Mouse (Mus musculus) lung, postnatal 10 days (tissue): Measurements from ENCODE around the gene Rpl10a.
"Not testable (repeated sequence)": the region's sequence is repeated elsewhere in the genome, so short reads cannot be mapped to it uniquely, and the experiment has no call there.

Experiments used
- DNase-seq: peaks from one replicate; pipeline ENCODE4 v3.0.0; 2021

Gene Rpl10a

DNA sequence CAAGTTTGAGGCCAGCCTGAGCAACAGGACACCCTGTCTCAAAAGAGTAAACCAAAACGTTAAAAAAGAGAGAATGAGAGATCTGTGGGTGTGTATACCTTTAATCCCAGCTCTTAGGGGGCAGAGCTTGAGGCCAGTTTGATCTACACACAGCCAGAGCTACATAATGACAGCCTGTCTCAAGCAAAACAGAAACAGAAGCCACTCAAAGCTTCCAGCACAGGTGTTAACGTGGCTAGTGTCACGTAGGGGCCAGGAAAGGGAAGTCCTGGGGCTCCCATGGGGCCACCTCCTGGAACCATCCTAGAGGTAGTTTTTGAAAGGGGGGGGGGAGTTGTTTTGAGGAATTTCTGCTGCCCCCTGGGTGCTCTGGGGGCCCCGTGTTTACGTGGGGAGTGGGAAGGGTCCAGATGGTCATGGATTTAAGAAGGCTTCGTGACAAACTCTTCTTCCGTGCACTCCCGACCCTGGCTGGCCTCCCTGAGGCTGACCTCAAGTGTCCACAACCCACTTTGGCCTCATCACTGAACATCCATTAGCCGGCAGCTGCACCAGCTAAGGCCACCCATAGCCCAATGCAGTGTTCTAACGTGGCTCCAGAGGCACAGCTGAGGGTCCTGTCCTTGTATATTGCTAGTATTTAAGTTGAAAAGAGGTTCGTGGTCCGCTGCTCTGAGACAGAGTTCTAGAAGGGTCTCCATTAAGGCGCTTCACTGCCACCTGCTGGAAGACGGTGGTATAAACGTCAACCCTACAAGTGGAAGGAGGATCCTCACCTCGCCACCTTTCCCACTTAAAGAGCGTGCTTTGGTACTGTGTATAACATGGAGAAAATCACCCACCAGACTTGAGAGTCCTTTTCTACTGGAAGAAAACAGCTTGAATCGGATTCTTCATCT, 19.7 kb upstream of the Rpl10a start:
- DNase-seq: peak; percentile 93

DNA sequence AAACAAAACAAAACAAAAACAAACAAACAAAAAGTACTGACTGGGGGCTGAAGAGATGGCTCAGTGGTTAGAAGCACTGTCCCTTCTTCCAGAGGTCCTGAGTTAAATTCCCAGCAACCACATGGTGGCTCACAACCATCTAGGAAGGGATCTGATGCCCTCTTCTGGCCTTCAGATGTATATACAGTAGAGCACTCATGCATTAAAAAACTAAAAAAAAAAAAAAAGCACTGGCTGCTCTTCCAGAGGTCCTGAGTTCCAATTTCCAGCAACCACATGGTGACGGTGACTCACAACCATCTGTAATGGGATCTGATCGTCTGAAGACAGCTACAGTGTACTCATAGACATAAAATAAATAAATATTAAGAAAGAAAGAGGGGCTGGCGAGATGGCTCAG, 17.4 kb upstream of the Rpl10a start:
- no peak for DNase-seq

DNA sequence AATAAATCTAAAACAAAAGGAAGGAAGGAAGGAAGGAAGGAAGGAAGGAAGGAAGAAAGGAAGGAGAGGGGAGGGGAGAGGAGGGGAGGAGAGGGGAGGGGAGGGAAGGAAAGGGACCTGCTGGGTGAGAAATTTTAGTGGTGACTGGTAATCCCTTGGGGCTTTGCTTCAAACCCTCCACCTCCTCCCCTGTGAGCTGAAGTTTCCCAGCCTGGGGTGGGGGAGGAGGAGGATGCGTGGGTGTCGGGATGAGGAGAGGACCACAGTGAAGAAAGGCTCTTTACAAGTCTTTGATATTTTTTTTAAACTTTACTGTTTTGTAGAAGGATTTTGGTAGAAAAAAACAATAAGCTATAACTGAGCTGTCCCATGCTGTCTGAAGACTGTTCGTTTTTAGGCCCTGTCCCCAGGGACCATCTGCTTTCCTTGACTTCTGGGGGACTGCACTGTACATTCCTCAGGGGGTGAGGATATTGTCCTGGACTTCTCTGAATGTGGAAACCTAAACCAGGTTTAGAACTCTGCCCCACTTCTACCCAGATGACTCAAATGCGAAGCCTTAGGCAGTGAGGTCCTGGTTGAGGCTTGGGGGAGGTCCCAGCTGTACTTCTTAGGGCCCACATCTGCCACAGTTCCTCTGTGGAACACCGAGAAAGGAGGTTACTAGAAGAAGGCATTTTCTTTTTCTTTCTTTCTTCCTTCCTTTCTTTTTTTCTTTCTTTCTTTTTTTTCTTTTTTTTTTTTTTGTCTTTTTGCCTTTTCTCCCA, 16.7 kb upstream of the Rpl10a start:
- no peak for DNase-seq

DNA sequence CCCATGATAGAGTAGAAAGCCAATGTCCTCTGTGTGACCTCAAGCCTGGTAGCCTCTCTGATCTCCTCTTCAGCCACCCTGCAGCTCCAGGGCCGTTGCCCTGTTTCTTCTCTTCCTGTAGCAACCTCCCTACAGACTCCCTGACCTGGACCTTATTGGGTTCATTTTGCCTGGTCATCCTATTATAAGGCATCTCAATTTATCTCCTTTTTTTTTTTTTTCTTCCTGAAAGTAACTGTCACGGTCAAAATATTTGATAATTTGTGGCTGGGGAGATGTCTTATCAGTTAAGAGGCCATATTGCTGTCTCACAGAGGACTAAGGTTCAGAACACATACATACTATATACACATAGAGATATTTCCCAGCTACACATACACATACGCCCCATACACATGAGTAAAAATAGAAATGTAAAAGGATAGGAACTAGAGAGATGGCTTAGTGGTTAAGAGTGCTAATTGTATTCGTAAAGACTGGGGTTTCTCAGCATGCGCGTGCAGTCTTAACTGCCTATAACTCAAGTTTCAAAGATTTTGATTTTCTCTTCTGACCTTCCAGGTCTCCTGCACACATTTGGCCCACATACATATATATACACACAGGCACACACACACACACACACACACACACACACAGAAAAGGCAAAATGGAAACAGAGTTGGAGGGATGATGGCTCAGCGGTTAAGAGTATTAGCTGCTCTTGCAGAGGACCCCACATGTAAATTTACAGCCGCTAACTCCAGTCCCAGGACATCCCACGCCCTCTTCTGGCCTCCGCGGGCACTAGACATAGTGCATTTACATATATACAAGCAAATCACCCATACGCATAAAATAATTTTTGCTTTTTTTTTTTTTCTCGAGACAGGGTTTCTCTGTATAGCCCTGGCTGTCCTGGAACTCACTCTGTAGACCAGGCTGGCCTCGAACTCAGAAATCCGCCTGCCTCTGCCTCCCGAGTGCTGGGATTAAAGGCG, 15.7 kb upstream of the Rpl10a start:
- DNase-seq: peak; percentile 65

DNA sequence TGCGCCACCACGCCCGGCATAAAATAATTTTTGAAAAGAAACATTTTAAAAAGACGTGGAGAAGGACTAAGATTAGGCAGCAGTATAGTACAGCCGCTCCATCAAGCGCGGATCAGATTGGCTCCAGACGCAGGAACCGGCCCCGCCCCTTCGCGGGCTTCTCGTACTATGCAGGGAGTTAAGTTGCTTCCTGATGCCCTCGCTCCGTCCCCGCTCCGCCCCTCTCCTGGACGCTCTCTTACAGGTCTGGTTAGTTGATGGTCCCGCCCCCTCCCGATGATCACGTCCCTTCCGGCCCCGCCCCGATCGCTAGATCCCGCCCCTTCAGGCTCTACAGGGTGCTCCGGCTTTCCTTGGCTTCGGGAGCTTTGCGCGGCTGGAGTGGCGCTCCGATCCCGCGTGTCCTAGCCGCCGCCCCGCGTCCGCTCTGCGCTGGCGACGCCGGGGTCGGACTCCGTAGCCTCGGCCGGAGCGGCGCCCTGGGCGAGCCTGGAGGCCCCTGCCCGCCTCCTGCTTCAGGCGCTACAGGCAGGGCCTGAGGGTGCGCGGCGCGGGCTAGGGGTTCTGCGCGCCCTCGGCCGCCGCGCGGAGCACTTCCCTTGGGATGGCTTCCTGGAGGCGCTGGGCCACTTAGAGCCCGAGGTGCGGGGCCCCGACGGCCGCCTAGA, 14.9 kb upstream of the Rpl10a start, which contains the start of gene Fance:
TSS of gene Fance (plus strand) at position 308 of the 668 bp plus-strand sequence.
- DNase-seq: peak; percentile 99

DNA sequence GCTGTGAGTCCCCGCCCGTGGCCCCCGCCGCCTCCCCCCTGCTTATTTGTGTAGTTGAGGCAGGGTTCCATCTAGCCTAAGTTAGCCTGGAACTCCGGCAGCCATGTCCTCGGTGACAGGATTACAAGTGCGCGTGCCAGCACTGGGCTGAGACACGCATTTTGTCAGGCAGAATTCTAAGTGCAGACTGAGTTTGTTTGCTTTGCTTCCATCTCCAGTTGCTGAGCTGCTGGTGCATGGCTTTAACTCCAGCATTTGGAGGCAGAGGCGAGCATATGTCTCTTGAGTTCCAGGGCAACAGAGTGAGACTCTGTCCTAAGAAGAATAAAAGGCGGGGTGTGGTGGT, 14.4 kb upstream of the Rpl10a start:
- peak; percentile 53 for DNase-seq

DNA sequence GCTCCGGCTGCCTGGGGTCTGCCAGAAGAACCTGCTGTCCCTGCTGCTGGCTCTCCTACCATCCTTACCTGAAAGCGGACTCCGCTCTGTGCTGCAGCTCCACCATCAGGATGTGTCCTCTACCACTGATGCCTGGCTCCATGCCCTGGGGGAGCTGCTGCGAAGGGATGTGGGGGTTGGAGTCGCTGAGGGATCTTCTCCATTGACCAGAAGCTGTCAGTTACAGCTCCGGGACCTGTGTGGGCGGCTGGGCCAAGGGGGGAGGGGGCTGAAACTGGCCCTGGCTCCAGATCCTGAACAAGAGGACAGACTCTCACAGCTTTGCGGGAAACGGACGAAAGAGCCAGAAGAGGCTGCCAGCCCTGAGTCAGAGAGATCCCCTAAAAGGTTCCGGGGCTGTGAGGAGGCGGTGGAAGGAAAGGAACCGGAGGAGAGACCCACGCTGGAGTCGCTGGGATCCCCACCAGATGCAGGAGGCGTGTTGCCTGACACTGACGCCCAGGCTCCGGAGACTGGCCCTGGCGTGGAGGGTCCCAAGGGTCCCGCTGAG, 12.6 kb upstream of the Rpl10a start:
- DNase-seq: no peak

DNA sequence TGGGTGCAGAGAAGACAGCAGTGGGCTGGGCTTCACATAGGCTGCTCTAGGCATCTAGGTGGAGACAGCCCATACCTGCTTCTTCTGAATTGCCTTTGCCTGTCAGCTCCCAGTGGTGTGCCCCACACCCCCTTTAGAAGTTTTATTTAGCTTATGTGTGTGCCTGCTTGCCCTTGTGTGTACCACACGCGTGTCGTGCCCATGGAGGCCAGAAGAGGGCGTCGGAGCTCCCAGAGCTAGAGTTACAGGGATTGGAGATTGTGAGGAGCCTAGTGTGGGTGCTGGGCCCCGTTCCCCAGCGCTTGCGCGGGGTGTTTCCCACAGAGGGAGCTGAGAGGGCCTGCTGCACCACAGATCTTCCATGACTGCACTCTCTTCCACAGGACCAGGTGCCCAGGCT, 11.8 kb upstream of the Rpl10a start:
- DNase-seq: no peak

DNA sequence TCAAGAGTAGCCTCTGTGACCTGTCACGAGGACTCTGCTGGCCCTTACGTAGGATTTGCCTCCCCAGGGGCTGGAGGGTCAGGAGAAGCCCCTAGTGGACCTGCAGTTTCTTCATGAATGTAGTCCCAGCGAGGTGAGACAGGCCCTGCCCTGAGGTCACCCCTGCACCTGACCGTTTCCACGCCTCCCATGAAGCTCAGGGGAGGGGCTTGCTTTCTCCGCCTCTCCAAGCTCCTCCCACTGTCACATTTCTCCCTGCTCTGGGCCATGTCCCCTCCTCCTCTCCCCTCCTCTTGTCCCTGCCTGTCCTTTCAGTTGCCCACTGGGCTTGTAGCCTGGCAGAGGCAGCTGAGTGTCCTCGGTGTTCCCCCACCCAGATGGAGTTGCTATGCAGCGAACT, 11.2 kb upstream of the Rpl10a start:
- DNase-seq: no peak

DNA sequence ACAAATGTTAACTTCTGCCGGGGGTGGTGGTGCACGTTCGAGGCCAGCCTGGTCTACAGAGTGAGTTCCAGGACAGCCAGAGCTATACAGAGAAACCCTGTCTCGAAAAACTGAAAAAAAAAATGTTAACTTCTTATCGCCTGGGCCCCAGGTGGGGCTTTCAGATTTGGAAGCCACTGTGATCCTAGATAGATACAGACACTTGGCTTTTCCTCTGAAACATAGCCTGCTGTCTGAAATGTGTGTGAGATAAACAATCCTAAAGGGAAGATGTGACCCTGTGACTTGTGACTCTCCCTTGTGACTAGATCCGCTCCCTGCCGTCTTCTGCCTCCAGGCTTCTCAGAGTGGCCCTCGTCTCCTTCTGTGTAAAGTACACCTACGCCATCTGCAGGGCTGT, 10.5 kb upstream of the Rpl10a start:
- DNase-seq: no peak

DNA sequence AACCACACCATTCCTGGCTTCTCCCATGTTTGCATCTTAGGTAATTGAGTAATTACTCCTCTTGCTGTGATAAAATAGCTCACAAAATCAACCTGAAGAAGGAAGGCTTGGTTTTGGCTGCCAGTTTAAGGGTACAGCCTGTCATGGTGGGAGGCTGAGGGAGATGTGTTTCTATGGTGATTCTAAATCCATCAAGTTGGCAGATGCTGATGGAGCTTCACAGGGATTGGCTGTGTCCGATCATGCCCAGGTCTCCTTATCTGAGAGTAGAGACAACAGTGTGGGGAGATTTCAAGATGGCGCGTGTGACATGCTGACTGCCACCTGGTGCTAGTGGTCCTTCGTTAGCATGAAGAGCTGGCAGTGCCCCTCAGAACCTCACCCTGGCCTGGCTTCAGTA, 6.6 kb upstream of the Rpl10a start:
- DNase-seq: no peak

DNA sequence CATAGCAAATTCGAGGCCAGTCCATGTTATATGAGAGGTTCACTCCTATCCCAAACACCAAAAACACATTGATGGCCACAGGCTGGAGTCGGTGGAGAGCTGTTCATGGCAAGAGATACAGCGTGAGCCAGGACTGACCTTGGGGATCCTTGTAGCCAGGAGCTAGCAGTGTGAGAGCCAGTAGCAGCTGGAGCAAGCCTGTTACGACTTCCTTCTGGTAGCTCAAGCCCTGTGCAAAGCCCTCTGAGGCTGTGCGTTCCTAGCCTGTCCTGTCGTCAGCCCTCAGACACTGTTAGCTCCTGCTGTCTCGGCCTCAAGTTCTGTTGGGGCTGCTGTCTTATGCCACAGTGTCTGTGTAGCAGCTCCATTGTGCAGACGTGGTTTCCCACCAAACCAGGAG, 4.5 kb upstream of the Rpl10a start:
- no peak for DNase-seq

DNA sequence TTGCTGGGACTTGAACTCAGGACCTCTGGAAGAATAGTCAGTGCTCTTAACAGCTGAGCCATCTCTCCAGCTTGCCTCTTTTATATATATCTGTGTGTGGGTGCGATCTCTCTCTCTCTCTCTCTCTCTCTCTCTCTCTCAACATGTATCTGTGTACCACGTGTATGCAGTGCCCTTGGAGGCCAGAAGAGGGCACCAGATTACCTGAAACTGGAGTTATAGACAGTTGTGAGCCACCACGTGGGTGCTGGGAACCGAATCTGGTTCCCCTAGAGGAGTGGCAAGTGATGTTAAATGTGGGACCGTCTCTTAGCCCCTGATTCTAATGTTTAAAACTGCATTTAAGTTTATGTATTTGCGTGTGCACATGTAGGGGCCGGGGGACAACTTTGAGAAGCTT, 3.9 kb upstream of the Rpl10a start:
- DNase-seq: not testable (repeated sequence)

DNA sequence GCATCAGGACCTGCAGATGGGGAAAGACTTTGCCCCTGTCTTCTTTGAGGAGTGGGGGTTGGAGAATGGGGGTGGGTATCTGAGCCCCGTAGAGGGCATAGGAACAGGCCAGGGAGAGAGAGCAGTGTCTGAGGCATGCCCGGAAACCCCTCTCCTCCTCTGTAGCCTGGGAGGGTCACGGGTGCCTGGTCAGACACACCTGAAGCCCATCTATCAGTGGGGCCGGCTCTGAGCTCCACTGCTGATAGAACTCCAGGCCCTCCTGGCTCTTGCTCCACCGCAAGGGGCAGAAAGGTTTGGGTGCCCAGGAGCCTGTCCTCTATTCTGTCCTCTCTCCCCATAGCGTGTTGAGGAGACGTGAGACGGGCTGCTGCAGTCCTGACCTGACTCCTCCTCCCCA, 2.5 kb upstream of the Rpl10a start:
- no peak for DNase-seq

DNA sequence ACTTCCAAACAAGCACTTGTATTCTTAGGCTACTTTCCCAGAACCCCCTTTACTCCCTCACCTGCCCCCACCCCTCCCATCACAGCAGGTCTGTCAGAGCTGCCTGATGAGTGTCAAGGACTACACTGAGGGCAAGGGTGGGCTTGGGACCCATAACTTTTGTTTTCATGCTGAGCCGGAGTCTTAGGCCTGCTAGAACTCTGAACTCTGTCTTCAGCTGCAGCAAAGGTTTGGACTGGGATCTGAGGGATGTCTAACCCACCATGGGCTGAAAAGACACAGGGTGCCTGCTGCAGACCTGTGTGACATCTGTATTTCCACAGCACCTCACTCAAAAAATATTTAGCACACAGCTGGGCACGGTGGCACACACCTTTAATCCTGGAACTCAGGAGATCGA, 1.3 kb upstream of the Rpl10a start:
- no peak for DNase-seq

DNA sequence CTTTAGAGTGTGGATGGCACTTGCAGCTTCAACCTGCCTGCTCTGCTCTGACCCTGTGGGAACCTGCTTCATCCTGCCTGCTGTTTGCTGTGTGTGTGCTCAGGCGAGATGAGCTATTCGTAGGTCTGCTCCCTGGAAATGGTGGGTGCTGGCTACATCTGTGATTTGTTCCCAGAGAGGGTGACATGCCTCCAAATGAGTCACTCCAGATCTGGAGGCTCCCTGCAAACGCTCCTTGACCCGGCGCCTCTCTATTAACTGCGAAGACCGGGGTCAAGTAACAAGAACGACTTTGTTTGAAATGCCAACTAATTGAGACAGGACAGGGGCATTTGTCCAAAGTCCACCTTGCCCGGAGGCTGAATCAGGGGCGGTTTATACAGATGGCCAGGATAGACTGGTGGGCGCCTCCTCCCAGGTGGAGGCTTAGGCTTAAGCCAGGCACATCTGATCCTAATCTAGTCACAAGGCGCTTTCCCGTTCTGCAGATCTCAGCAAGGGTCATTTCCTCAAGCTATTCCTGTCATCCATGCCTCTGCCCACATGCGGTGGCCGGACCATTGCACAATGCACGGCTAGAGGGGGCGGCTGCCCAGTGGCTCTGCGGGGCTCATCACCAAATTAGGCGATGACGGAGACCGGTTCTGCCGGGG, 472 bp upstream of the Rpl10a start:
- no peak for DNase-seq

DNA sequence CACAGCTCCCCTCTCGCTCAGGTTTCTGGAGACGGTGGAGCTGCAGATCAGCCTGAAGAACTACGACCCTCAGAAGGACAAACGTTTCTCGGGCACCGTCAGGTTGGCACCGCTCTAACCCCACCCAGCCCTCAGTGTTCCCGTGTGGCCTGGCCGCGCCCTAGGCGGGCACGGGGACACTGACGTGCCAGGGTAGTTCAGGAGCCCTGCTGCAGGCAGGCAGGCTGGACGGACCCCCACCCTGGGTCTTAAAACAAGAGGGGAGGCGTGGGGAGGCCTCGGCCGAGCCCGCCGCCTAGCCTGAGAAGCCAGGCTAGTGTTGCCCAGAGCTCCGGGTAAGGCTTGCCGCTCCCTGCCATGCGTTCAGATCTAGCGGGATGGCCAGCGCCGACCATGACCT, 675 bp downstream of the Rpl10a start:
- no peak for DNase-seq

DNA sequence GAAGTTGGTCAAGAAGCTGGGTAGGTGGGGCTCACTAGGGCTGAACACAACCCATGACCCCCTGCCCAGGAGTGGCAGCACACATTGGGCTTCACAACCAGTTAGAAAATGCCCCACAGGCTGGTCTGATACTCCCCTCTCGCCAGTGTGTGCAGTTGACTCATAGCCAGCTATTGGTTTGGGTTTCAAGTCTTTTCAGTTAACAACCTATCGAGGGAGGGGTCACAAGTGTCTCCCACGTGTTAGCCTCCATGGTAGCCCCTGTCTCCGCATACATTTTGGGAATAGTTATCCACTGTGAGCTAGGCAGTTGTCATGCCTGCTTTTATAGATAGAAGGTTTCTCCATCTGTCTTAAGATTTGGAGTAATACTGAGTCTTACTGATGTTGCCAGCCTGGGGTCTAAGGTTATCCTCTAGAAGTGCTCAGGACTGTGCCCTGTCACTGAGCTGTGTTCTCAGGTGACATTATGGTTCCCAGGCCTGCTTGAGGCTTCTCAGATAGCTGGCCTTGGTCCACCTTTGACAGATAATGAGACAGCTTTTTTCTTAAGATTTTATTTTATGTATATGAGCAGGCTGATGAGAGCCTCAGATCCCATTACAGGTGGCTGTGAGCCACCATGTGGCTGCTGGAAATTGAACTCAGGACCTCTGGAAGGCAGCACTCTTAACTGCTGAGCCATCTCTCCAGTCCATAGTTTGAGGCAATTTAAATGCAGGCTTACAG, 1.4 kb downstream of the Rpl10a start:
- no peak for DNase-seq

DNA sequence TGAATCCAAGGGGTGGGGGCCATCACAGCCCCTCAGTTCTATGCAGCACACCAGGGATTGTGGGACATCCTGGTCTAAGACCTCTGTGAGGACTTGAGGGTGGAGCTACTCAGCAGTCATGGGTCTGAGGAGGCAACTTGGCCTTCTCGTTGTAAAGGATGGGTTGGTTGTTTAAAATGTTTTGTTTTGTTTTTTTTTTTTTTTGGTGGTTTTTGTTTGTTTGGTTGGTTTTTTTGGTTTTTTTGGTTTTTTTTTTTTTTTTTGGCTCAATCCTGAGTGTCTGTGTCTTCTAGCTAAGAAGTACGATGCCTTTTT, 1.9 kb downstream of the Rpl10a start:
- no peak for DNase-seq

DNA sequence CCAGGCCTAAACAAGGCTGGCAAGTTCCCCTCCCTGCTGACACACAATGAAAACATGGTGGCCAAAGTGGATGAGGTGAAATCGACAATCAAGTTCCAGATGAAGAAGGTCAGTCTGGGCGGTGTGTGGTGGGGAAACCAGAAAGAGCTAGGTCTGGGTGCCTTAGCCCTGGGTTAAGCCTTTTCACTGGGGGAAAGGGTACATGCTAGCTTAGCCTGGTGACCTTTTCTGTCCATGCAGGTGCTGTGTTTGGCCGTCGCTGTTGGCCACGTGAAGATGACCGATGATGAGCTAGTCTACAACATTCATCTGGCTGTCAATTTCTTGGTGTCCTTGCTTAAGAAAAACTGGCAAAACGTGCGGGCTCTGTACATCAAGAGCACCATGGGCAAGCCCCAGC, 2.3 kb downstream of the Rpl10a start:
- DNase-seq: not testable (repeated sequence)
